Mouse (Mus musculus) liver, adult 2 months (tissue): ENCODE measurements at regions not wholly inside any gene's neighbourhood (a gene's known extent, or its start where the extent isn't known, plus 50 kb on each side); places are given as distances from the start of the nearest gene placed in this dataset.
A peak's percentile ranks its signal among the peaks of the same experiment; 100 is the strongest.

Source experiments
- DNase-seq: peaks from one replicate; pipeline ENCODE4 v3.0.0-alpha.2; 2011; ENCODE audit warnings: low read depth, low spot score; ENCODE audit errors: extremely low read depth
- H3K27ac ChIP-seq: fragments of 200-500 bp; replicated peaks from 2 replicates; pipeline ENCODE4 v1.5.1; 2012; ENCODE audit warnings: low read depth, mild to moderate bottlenecking, control low read depth, inconsistent platforms, low read length; ENCODE audit not compliant: insufficient read depth
- H3K27me3 ChIP-seq: fragments of 200-500 bp; 2 replicates; pipeline ENCODE4 v1.6.1; 2012; ENCODE audit warnings: mild to moderate bottlenecking, moderate library complexity, low read length, inconsistent platforms; ENCODE audit not compliant: control insufficient read depth, insufficient read depth
- H3K36me3 ChIP-seq: fragments of 200-500 bp; 2 replicates; pipeline ENCODE4 v1.6.1; 2012; ENCODE audit warnings: low read length, inconsistent platforms; ENCODE audit not compliant: control insufficient read depth, insufficient read depth
- H3K4me1 ChIP-seq: fragments of 200-500 bp; 2 replicates; pipeline ENCODE4 v1.6.1; 2011; ENCODE audit warnings: low read length; ENCODE audit not compliant: control insufficient read depth, insufficient read depth
- H3K4me3 ChIP-seq: fragments of 200-500 bp; 2 replicates; pipeline ENCODE4 v1.5.1; 2011; ENCODE audit warnings: low read depth, mild to moderate bottlenecking, control low read depth, low read length, moderate library complexity; ENCODE audit not compliant: insufficient read depth
- H3K79me2 ChIP-seq: fragments of 200-500 bp; 2 replicates; pipeline ENCODE4 v1.6.1; 2012; ENCODE audit warnings: inconsistent platforms, mild to moderate bottlenecking, low read length, moderate library complexity; ENCODE audit not compliant: control insufficient read depth, insufficient read depth
- H3K9ac ChIP-seq: fragments of 200-500 bp; 2 replicates; pipeline ENCODE4 v1.6.1; 2012; ENCODE audit warnings: low read depth, mild to moderate bottlenecking, control low read depth, inconsistent platforms, low read length
- CTCF ChIP-seq: fragments of 200-500 bp; IDR thresholded peaks from 2 replicates; pipeline ENCODE4 v1.5.1; 2011; ENCODE audit warnings: low read depth, low read length, control low read depth
- POLR2A ChIP-seq: fragments of 200-500 bp; IDR thresholded peaks from 2 replicates; pipeline ENCODE4 v1.6.1; 2011; ENCODE audit warnings: low read length, control low read depth; ENCODE audit not compliant: insufficient read depth; ENCODE audit errors: extremely low read depth
- WGBS: fragments of 180-500 bp; shearing (Covaris S2); methylation state at CpG from one replicate; pipeline ENCODE4 v1.1.7; 2018; 5-methylcytosine and 5-hydroxymethylcytosine counted together

GRCm38 (mm10) chr10:15321480-15321879 is 603.5 kb upstream of the Gje1 start:
- Histone ChIP-seq H3K27me3 (no peaks in the 10 kb centered on the region), H3K79me2 (no peaks in the 10 kb centered on the region), H3K4me1 (no peaks in the 10 kb centered on the region), H3K4me3 (no peak overlapping the region), H3K36me3 (no peaks in the 10 kb centered on the region), H3K9ac (no peak overlapping the region), H3K27ac (no peak overlapping the region)
- DNase-seq = no peak
- TF ChIP-seq POLR2A = no peak
- TF ChIP-seq CTCF = no peak

- 72% methylated on average over 2 of the region's 2 CpGs for WGBS
- Histone ChIP-seq H3K4me3 (no peak overlapping the region), H3K27me3 (no peaks in the 10 kb centered on the region)
These were observed 599.1 kb upstream of the Gje1 start for GRCm38 (mm10) chr10:15317017-15317607.

GRCm38 (mm10) chr10:15310650-15311049 is 592.6 kb upstream of the Gje1 start:
- Histone ChIP-seq H3K27ac (no peak overlapping the region), H3K4me1 (no peaks in the 10 kb centered on the region), H3K36me3 (no peaks in the 10 kb centered on the region), H3K27me3 (no peaks in the 10 kb centered on the region), H3K4me3 (no peak overlapping the region), H3K9ac (no peak overlapping the region), H3K79me2 (no peaks in the 10 kb centered on the region)
- peak; percentile 5 for DNase-seq
- TF ChIP-seq POLR2A = no peak
- no peak for TF ChIP-seq CTCF
- WGBS = 53% methylated on average over 2 of the region's 2 CpGs

More at GRCm38 (mm10) chr10:15317017-15317607, 599.1 kb upstream of the Gje1 start:
- no peaks in the 10 kb centered on the region for H3K36me3 ChIP-seq
- DNase-seq = no peak
- TF ChIP-seq CTCF = no peak
- no peak overlapping the region for H3K9ac ChIP-seq
- no peak overlapping the region for H3K27ac ChIP-seq
- no peaks in the 10 kb centered on the region for H3K79me2 ChIP-seq
- no peaks in the 10 kb centered on the region for H3K4me1 ChIP-seq

- Histone ChIP-seq H3K27me3 (no peaks in the 10 kb centered on the region), H3K27ac (no peak overlapping the region), H3K9ac (no peak overlapping the region), H3K4me1 (no peaks in the 10 kb centered on the region), H3K4me3 (no peak overlapping the region), H3K79me2 (no peaks in the 10 kb centered on the region), H3K36me3 (no peaks in the 10 kb centered on the region)
- 71% methylated on average over 3 of the region's 3 CpGs for whole genome bisulfite sequencing
- TF ChIP-seq POLR2A (no peak), CTCF (no peak)
- no peak for DNase-seq
These were observed 587.9 kb upstream of the Gje1 start for GRCm38 (mm10) chr10:15305811-15306473.

GRCm38 (mm10) chr10:15300199-15301085 is 582.4 kb upstream of the Gje1 start:
- H3K4me3 ChIP-seq = no peak overlapping the region

More at GRCm38 (mm10) chr10:15300199-15301085, 582.4 kb upstream of the Gje1 start:
- Histone ChIP-seq H3K79me2 (no peaks in the 10 kb centered on the region), H3K9ac (no peak overlapping the region), H3K36me3 (no peaks in the 10 kb centered on the region), H3K27me3 (no peaks in the 10 kb centered on the region), H3K4me1 (no peaks in the 10 kb centered on the region), H3K27ac (no peak overlapping the region)
- TF ChIP-seq CTCF (peak; percentile 73), POLR2A (no peak)
- peak; percentile 51 for DNase-seq
- 47% methylated on average over 8 of the region's 8 CpGs for WGBS
